Mouse (Mus musculus) lung, adult 2 months (tissue): Measurements from ENCODE around the gene Cd33. TPM values are rescaled to one million over a fixed set of nuclear protein-coding genes. Genes with fewer than 3 reads are reported as not detected.

Source experiments
- DNase-seq: peaks from one replicate; pipeline ENCODE4 v3.0.0; 2022
- H3K4me1 ChIP-seq: fragments of 200-500 bp; 2 replicates; pipeline ENCODE4 v1.6.1; 2011; ENCODE audit warnings: low read length; ENCODE audit not compliant: control insufficient read depth, insufficient read depth
- H3K4me3 ChIP-seq: fragments of 200-500 bp; replicated peaks from 2 replicates; pipeline ENCODE3; 2011; ENCODE audit warnings: low read depth, mild to moderate bottlenecking, control low read depth, low read length; ENCODE audit errors: extremely low read depth
- CTCF ChIP-seq: fragments of 200-500 bp; IDR thresholded peaks from 2 replicates; pipeline ENCODE4 v1.5.1; 2011; ENCODE audit warnings: mild to moderate bottlenecking, low read length, control low read depth; ENCODE audit not compliant: insufficient read depth
- POLR2A ChIP-seq: fragments of 200-500 bp; IDR thresholded peaks from 2 replicates; pipeline ENCODE4 v1.6.1; 2011; ENCODE audit warnings: low read depth, mild to moderate bottlenecking, control low read depth, low read length, borderline replicate concordance; ENCODE audit errors: extremely low read depth
- WGBS: fragments of 180-500 bp; shearing (Covaris S2); methylation state at CpG from one replicate; pipeline ENCODE4 v1.1.7; 2018; 5-methylcytosine and 5-hydroxymethylcytosine counted together
- polyA plus RNA-seq: library from polyadenylated mRNA; depleted of rRNA; stranded (reverse); fragments of >200 nt; gene quantifications from 2 replicates; pipeline ENCODE4 v1.2.3, GENCODE M21; 2012; rRNA removed

Gene Cd33
- polyA plus RNA-seq, 1 experiment = 15.3 TPM

DNA sequence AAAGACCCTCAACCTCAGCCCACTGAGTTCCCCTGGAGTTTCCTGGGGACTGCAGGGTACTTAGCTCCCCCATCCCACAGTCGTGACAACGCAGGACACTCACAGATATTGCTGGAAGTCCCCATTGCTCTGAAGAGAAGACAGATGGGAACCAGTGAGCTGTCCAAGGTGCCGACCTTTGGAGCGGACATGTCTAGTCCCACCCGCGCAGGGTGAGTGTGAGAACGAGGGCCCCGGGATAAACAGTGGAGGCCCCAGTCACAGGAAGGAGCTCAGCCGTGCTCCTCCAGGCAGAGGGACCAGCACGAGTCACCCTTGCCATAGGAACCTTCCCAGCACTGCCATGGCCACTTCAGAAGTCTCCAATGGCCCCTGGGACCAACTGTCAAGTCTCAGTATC lies 61.0 kb downstream of the Cd33 start:
- Histone ChIP-seq H3K4me3 (no peak overlapping the region), H3K4me1 (no peaks in the 10 kb centered on the region)
- 7% methylated on average over 10 of the region's 10 CpGs for WGBS
- TF ChIP-seq POLR2A = no peak
- TF ChIP-seq CTCF = no peak
- no peak for DNase-seq

DNA sequence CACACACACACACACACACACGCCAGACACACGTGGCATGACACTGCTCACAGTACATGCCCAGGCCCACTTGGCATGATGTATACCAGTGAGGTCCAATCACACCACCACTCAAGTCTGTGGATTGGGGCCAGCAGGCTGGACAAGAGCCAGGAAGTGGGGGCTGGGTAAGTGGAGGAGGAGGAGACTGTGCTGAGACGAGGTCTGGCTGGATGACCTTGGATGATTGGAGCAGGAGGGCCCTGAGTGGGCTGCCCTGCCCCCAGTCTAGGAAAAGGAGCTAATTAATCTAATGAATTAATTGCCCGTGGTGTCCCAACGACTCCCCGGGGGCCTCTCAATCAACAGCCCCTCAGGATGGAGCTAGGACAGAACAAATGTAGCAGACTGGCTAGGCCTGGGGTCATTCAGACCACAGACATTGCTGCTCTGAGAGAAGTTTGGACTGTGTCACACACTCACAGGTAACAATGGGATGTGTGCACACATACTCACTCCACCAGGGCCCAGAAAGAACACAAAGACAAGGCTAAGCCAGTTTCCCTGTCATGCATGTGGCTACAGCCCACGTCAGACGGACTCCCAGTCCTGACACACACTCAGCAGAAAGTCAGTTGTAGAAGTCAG lies 62.0 kb downstream of the Cd33 start:
- TF ChIP-seq POLR2A (no peak), CTCF (no peak)
- WGBS = 49% methylated on average over 8 of the region's 8 CpGs
- DNase-seq = no peak
- Histone ChIP-seq H3K4me1 (no peaks in the 10 kb centered on the region), H3K4me3 (no peak overlapping the region)

DNA sequence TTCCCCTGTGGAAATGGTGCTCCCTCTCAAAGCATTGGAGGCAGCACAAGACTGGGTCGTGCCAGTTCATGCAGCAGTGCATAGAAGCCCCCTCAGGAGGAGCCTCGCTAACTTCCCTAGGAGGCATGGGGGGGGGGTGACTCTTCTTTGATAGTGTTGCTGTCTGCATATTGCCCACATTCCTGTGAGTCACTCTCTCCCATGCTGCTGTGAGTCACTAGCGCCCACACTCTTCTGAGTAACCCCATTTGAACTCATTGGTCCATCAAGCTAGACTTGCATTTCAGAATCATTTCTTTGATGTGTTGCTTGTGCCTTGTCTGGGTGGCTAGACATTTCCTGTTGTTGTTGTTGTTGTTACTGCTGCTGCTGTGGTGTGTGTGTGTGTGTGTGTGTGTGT lies 63.0 kb downstream of the Cd33 start:
- WGBS = 54% methylated on average over 3 of the region's 3 CpGs
- DNase-seq = no peak
- TF ChIP-seq POLR2A (no peak), CTCF (no peak)
- H3K4me1 ChIP-seq = no peaks in the 10 kb centered on the region
- no peak overlapping the region for H3K4me3 ChIP-seq

DNA sequence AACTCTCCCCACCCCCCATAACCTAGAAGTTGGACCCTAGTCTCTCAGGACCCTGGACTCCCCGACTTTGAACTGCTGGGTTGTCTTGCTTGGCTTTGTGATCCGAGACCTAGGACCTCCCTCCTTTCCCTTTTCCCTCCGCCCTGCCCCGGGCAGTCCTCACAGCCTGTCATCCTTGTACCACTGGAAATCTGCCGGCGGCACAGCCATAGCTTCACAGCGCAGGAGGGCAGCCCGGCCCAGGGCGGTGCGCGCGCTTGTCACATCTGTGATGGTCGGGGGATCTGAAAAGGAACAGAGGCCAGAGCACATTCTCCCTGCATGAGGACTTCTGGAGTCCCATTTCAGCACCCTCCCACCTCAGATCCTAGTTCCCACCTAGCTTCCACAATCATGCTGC lies 67.9 kb downstream of the Cd33 start:
- TF ChIP-seq CTCF = no peak
- Histone ChIP-seq H3K4me1 (no peaks in the 10 kb centered on the region), H3K4me3 (no peak overlapping the region)
- WGBS = 6% methylated on average over 13 of the region's 13 CpGs
- no peak for DNase-seq

DNA sequence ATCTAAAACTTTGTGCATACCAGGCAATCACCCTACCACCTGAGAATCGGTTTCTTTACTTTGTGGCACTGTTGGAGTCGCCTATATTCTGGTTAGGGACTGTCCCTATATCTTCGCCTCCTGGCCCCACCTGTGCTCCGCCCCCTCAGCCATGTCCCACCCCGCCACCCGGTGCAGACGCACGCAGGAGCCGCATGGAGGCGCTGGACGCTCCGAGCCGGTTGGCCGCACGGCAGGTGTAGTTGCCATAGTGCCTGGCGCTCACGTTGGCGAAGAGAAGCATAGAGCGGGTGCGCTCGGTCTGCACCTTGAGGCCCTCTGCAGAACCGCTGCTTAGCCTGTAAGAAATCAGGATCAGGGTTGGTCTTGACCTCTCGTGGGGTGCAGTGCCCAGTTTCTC lies 68.5 kb downstream of the Cd33 start:
- DNase-seq = no peak
- Histone ChIP-seq H3K4me3 (no peak overlapping the region), H3K4me1 (no peaks in the 10 kb centered on the region)
- no peak for TF ChIP-seq CTCF
- no peak for TF ChIP-seq POLR2A
- 10% methylated on average over 23 of the region's 23 CpGs for WGBS

Other genes with a start within 250 kb of the Cd33 start
- 4.9 and 6.9 TPM in 2 replicates for gene Zfp715, start 231.1 kb downstream of the Cd33 start, polyA plus RNA-seq
- gene Siglecf, start 193.1 kb downstream of the Cd33 start, polyA plus RNA-seq = 14.7 and 19.2 TPM in 2 replicates
- 17.5 and 18.9 TPM in 2 replicates for gene Siglecg, start 136.2 kb downstream of the Cd33 start, polyA plus RNA-seq
- gene Lim2, start 116.8 kb downstream of the Cd33 start, polyA plus RNA-seq = 0.05 TPM in 1 of 2 replicates, not detected in the other
- gene Nkg7, start 107.4 kb downstream of the Cd33 start, polyA plus RNA-seq = 17.3 and 19.7 TPM in 2 replicates
- gene Cldnd2, start 103.6 kb downstream of the Cd33 start, polyA plus RNA-seq = not detected in 2 replicates
- gene Etfb, start 100.3 kb downstream of the Cd33 start, polyA plus RNA-seq = 71.4 and 105 TPM in 2 replicates
- 1.2 and 1.5 TPM in 2 replicates for gene Gm45233, start 100.3 kb downstream of the Cd33 start, polyA plus RNA-seq
- 6.6 and 14.2 TPM in 2 replicates for gene Vsig10l, start 81.3 kb downstream of the Cd33 start, polyA plus RNA-seq
- gene Iglon5, start 54.4 kb downstream of the Cd33 start, polyA plus RNA-seq = 0.85 and 1.0 TPM in 2 replicates
- gene 4931406B18Rik, start 38.5 kb downstream of the Cd33 start, polyA plus RNA-seq = not detected in 2 replicates
- 1.6 and 1.8 TPM in 2 replicates for gene Zfp658, start 17.8 kb upstream of the Cd33 start, polyA plus RNA-seq
- 2.0 and 2.5 TPM in 2 replicates for gene Zfp719, start 35.2 kb upstream of the Cd33 start, polyA plus RNA-seq
- 0.09 TPM in 1 of 2 replicates, not detected in the other for gene Zfp819, start 62.7 kb upstream of the Cd33 start, polyA plus RNA-seq
- not detected in 2 replicates for gene Ceacam18, start 90.3 kb upstream of the Cd33 start, polyA plus RNA-seq
- 4.8 and 7.0 TPM in 2 replicates for gene Siglece, start 115.7 kb upstream of the Cd33 start, polyA plus RNA-seq
- 9.8 and 11.5 TPM in 2 replicates for gene Ctu1, start 127.6 kb upstream of the Cd33 start, polyA plus RNA-seq
- gene Klk14, start 146.0 kb upstream of the Cd33 start, polyA plus RNA-seq = 2.2 and 56.2 TPM in 2 replicates
- 8.4 and 35.6 TPM in 2 replicates for gene Klk13, start 168.1 kb upstream of the Cd33 start, polyA plus RNA-seq
- gene Klk12, start 224.5 kb upstream of the Cd33 start, polyA plus RNA-seq = 5.8 TPM in 1 of 2 replicates, not detected in the other
- 3.2 and 26.4 TPM in 2 replicates for gene Klk11, start 230.2 kb upstream of the Cd33 start, polyA plus RNA-seq
- gene Klk10, start 236.6 kb upstream of the Cd33 start, polyA plus RNA-seq = 1.7 and 117 TPM in 2 replicates
- gene Klk9, start 247.5 kb upstream of the Cd33 start, polyA plus RNA-seq = 11.6 TPM in 1 of 2 replicates, not detected in the other